In the genomic region with DNA sequence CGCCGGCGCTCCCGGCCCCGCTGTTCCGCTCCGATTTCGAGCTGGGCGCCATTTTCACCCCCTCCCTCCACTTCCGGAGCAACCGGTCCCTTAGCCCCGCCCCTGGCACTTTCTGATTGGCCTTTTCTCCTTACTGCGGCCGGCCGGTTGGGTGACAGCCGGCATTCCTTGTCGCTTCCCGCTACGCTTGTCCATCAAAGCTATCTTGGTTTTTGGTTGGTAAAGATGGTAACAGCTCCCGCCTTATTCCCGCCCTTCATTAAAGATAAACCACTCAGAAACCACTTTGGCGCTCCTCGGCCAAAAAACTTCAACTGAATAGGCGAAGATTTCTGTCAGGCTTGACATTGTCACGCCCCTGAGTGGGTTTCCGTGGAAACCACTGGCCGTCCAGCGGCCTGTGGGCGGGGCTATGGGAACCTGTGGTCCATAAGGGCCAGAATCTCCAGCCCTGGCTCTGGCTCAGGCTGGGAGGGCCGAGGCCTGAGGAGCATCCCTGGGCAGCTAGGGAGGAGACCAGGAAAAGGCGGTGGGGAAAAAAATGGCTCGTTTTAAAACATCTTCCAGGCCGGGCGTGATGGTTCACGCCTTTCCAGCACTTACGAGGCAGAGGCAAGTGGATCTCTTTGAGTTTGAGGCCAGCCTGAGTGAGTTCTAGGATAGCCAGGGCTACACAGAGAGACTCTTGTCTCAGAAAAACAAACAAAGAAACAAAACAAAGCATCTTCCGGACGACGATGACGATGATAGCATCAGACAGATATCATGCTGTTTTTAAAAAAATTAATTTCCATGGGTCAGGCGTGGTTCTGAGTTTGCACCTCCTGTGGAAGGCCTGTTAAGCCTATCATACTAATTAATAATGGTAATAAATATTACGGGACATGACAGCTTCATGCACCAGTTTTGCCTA, we compare ENCODE assay signal across 8 mouse cellular contexts. TPM values are rescaled to one million over a fixed set of nuclear protein-coding genes. Genes with fewer than 3 reads are reported as not detected.
DNase-seq lines count a peak whose midpoint lies in the region; ATAC-seq and TF ChIP-seq lines count a peak whose summit lies in the region.

A gene (minus strand): TSS at position 72 of the 913 bp plus-strand sequence.

- peak; percentile 99 for DNase-seq in heart, postnatal 10 days
- peak; percentile 96 for DNase-seq in large intestine, adult 2 months (ENCODE audit: low read depth, low spot score)
- peak; percentile 98 for DNase-seq in liver, postnatal 0 days
- DNase-seq in testis, postnatal 10 days (ENCODE audit: low spot score) = peak; percentile 99

- TF ChIP-seq EP300 in ES-Bruce4 (IDR thresholded peaks at IDR 0.05; ENCODE audit: insufficient read depth, low read depth, low read length) = no peak
- peak; percentile 41 for TF ChIP-seq EP300 in liver, postnatal 0 days (IDR thresholded peaks at IDR 0.05; ENCODE audit: low read depth)

- WGBS in forebrain, embryonic 13.5 days = 6% methylated on average over 42 of the region's 42 CpGs
- WGBS in large intestine, adult 2 months = 6% methylated on average over 42 of the region's 42 CpGs
- WGBS in liver, postnatal 0 days (ENCODE audit: insufficient replicate concordance) = 10% methylated on average over 42 of the region's 42 CpGs
- WGBS in neural tube, embryonic 14.5 days = 5% methylated on average over 42 of the region's 42 CpGs

- peaks cover 12% of the 10 kb centered on the region for H3K36me3 ChIP-seq in ES-Bruce4 (ENCODE audit: control insufficient read depth, insufficient read depth, low read length, poor library complexity, severe bottlenecking)
- peaks cover 26% of the 10 kb centered on the region for H3K36me3 ChIP-seq in forebrain, embryonic 13.5 days (ENCODE audit: poor library complexity, severe bottlenecking)
- no peaks in the 10 kb centered on the region; the same call in 1 of the 2 replicates for H3K36me3 ChIP-seq in liver, postnatal 0 days (replicated peaks; ENCODE audit: insufficient read depth, low read length)
- peaks cover 15% of the 10 kb centered on the region for H3K36me3 ChIP-seq in neural tube, embryonic 14.5 days (ENCODE audit: control insufficient read depth, insufficient read depth, low read length)

- H3K27ac ChIP-seq in ES-Bruce4 (ENCODE audit: insufficient read depth, low read length) = no peak within 1 kb of the TSS; the same call in 1 of the 2 replicates
- H3K27ac ChIP-seq in forebrain, embryonic 13.5 days = peak within 1 kb of the TSS; percentile 92
- peak within 1 kb of the TSS; percentile 84 for H3K27ac ChIP-seq in liver, postnatal 0 days (ENCODE audit: low read depth)
- peak within 1 kb of the TSS; percentile 94 for H3K27ac ChIP-seq in neural tube, embryonic 14.5 days (ENCODE audit: low read depth, low read length)

- peak within 1 kb of the TSS; percentile 93 for H3K9ac ChIP-seq in ES-Bruce4 (ENCODE audit: low read depth, poor library complexity, severe bottlenecking)
- H3K9ac ChIP-seq in forebrain, embryonic 13.5 days = peak within 1 kb of the TSS; percentile 80
- peak within 1 kb of the TSS; percentile 74 for H3K9ac ChIP-seq in liver, postnatal 0 days (replicated peaks)
- H3K9ac ChIP-seq in neural tube, embryonic 14.5 days (replicated peaks; ENCODE audit: low read depth, low read length) = peak within 1 kb of the TSS; percentile 72

- peak; percentile 77 for TF ChIP-seq POLR2A in ES-Bruce4 (IDR thresholded peaks at IDR 0.05; ENCODE audit: insufficient read depth, low read length)

- ATAC-seq in cerebellum, adult (ENCODE audit: insufficient number of reproducible peaks, low FRiP score, low TSS enrichment) = peak; percentile 97
- peak; percentile 97 for ATAC-seq in forebrain, embryonic 13.5 days
- peak; percentile 97 for ATAC-seq in liver, postnatal 0 days
- ATAC-seq in neural tube, embryonic 14.5 days (ENCODE audit: low read depth) = peak; percentile 96

- H3K4me2 ChIP-seq in forebrain, embryonic 13.5 days = peak within 1 kb of the TSS; percentile 82
- H3K4me2 ChIP-seq in liver, postnatal 0 days (ENCODE audit: low read depth, low read length) = peak within 1 kb of the TSS; percentile 86
- peak within 1 kb of the TSS; percentile 84 for H3K4me2 ChIP-seq in neural tube, embryonic 14.5 days (ENCODE audit: low read depth, low read length)

- no peaks in the 10 kb centered on the region for H3K9me3 ChIP-seq in ES-Bruce4 (replicated peaks; ENCODE audit: control insufficient read depth, insufficient read depth, low read length, poor library complexity, severe bottlenecking)
- H3K9me3 ChIP-seq in forebrain, embryonic 13.5 days (replicated peaks) = 0 out of 2 replicates have a peak, but pooled peaks cover 3% of the 10 kb centered on the region
- H3K9me3 ChIP-seq in liver, postnatal 0 days (ENCODE audit: low read length) = no peaks in the 10 kb centered on the region
- no peaks in the 10 kb centered on the region for H3K9me3 ChIP-seq in neural tube, embryonic 14.5 days (ENCODE audit: control insufficient read depth, low read length)

- intact Hi-C loops in heart, postnatal 10 days (cut with DNase I) = loop anchor here (2.0 kb wide), 1 partner anchor 78 kb away; no protein-coding TSS in a partner anchor

- no peaks in the 10 kb centered on the region for H3K27me3 ChIP-seq in ES-Bruce4 (ENCODE audit: control insufficient read depth, insufficient read depth, low read length, poor library complexity, severe bottlenecking)
- H3K27me3 ChIP-seq in forebrain, embryonic 13.5 days = no peaks in the 10 kb centered on the region
- H3K27me3 ChIP-seq in liver, postnatal 0 days (ENCODE audit: insufficient read depth, low read length) = no peaks in the 10 kb centered on the region
- no peaks in the 10 kb centered on the region for H3K27me3 ChIP-seq in neural tube, embryonic 14.5 days (ENCODE audit: control insufficient read depth, insufficient read depth, low read length)

- TF ChIP-seq CTCF in ES-Bruce4 (IDR thresholded peaks at IDR 0.05; ENCODE audit: low read depth, low read length) = no peak
- no peak for TF ChIP-seq CTCF in liver, postnatal 0 days (IDR thresholded peaks at IDR 0.05; ENCODE audit: low read depth)

- peak within 1 kb of the TSS; percentile 66 for H3K4me3 ChIP-seq in ES-Bruce4 (ENCODE audit: low read depth, low read length)
- H3K4me3 ChIP-seq in forebrain, embryonic 13.5 days = peak within 1 kb of the TSS; percentile 68
- H3K4me3 ChIP-seq in liver, postnatal 0 days (ENCODE audit: low read depth, low read length) = peak within 1 kb of the TSS; percentile 80
- peak within 1 kb of the TSS; percentile 60 for H3K4me3 ChIP-seq in neural tube, embryonic 14.5 days (ENCODE audit: low read depth, low read length)

- H3K4me1 ChIP-seq in ES-Bruce4 (ENCODE audit: control insufficient read depth, insufficient read depth, low read length) = no peaks in the 10 kb centered on the region
- peaks cover 25% of the 10 kb centered on the region for H3K4me1 ChIP-seq in forebrain, embryonic 13.5 days
- peaks cover 23% of the 10 kb centered on the region for H3K4me1 ChIP-seq in liver, postnatal 0 days (ENCODE audit: insufficient read depth)
- H3K4me1 ChIP-seq in neural tube, embryonic 14.5 days (ENCODE audit: control insufficient read depth, insufficient read depth, low read length) = peaks cover 21% of the 10 kb centered on the region

RNA-seq across cellular contexts. Expression of the gene that starts here (rescaled TPM):
- polyA plus RNA-seq in ES-Bruce4 (2011; ENCODE audit: insufficient read depth, insufficient read length, low read depth, missing spikeins) = 43.4 and 44.0 TPM in 2 replicates
- polyA plus RNA-seq in forebrain, embryonic 13.5 days (2015; fragmentation: Nextera tagmentation; extraction: Ambion mirVana) = 17.0 and 19.2 TPM in 2 replicates
- 10 to 100 TPM; 13.7 to 13.9 TPM for total RNA-seq in heart, postnatal 10 days (2021)
- polyA plus RNA-seq in large intestine, adult 2 months (2012; rRNA removed) = 73.4 and 87.9 TPM in 2 replicates
- polyA plus RNA-seq in liver, postnatal 0 days (2015; fragmentation: Nextera tagmentation; extraction: Ambion mirVana) = 2.3 and 2.8 TPM in 2 replicates
- 16.5 and 19.0 TPM in 2 replicates for polyA plus RNA-seq in neural tube, embryonic 14.5 days (2014; fragmentation: Nextera tagmentation; extraction: Ambion mirVana)
